Mouse (Mus musculus): ENCODE results near the gene Immp2l. TPM values are rescaled to one million over a fixed set of nuclear protein-coding genes. Genes with fewer than 3 reads are reported as not detected.

Immp2l gene
- polyA plus RNA-seq, 1 experiment from 2014 or later = 2.7 TPM

DNA sequence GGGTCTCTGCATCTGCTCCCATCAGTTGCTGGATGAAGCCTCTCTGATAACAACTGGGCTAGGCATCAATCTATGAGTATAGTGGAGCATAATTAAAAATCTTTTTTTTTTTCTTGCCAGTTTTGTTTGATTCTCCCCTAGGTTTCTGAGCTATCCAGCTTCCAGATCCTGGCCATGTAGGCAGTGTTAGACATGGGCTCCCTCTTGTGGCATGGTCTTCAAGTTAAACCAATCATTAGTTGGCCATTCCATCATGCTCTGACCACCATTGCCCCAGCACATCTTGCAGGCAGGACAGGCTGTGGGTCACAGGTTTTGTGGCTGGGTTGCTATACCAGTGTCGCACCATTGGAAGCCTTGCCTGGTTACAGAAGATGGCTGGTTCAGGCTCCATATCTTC is 656.3 kb downstream of the Immp2l start:
- no peaks in the 10 kb centered on the region for H3K79me2 ChIP-seq (ENCODE audit: inconsistent target)
- 100% methylated on average over 1 of the region's 1 CpGs for WGBS (ENCODE audit: missing documents)
- no peak overlapping the region for H3K4me3 ChIP-seq (ENCODE audit: inconsistent target)
- no peak overlapping the region for H3K27ac ChIP-seq
- no peaks in the 10 kb centered on the region for H3K36me3 ChIP-seq (ENCODE audit: inconsistent target)

DNA sequence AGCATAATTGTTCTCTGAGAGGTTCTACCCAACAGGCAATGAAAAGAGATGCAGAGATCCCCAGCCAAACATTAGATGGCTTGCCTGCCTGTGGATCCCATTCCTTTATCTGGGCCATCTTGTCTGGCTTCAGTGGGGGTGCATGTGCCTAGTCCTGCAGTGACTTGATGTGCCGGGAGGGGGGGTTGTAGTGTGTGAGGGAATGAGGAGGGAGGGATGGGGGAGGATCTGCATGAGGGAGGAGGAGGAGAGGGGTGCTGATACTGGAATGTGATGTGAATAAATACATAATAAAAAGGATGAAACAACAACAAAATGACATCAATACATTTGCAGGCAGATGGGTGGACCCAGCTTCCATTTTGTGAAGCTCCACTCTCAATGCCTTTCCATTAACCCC is 658.3 kb downstream of the Immp2l start:
- no peaks in the 10 kb centered on the region for H3K36me3 ChIP-seq (ENCODE audit: inconsistent target)
- H3K79me2 ChIP-seq (ENCODE audit: inconsistent target) = no peaks in the 10 kb centered on the region
- H3K4me3 ChIP-seq (ENCODE audit: inconsistent target) = no peak overlapping the region
- no peak overlapping the region for H3K27ac ChIP-seq
- WGBS (ENCODE audit: missing documents) = no CpG with 5 or more reads among the region's 1 CpGs

DNA sequence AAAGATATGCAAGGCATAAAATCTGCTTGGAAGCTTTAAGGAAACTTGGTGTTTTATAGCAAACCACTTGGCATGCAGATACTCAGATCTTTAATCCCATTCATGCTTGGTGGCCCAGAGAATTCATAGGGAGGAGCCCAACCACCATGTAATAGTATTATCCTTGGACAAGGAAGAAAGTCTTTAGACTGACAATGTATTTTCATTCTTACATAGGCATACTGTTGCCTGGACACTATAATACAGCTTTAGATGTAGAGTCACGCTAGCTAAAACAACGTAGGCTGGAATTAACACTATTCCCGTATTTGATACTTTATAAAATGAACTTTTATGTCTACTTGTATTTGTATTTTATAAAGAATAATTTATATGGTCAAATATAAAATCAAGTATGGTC is 665.9 kb downstream of the Immp2l start:
- WGBS (ENCODE audit: missing documents) = 84% methylated on average over 3 of the region's 3 CpGs
- Histone ChIP-seq H3K36me3 (ENCODE audit: inconsistent target) (no peaks in the 10 kb centered on the region), H3K27ac (no peak overlapping the region), H3K79me2 (ENCODE audit: inconsistent target) (no peaks in the 10 kb centered on the region), H3K4me3 (ENCODE audit: inconsistent target) (no peak overlapping the region)

DNA sequence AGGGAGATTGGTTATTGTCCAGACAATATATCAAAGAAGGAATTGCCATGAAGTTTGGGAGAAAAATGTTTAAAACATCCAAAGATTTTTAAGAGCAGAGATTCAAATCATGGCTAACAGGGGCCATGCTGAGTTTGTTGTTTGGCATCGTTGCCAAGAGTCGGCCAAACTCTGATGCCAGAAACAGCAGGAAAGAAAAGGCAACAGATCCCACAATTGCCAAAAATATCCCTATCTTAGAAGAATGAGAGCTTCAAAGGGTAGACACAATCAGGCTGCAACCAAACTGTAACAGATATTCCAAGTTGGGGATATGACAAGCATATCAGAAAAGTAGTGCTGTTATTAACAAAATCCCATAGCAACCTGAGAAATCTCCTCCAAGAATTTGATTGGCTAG is 686.7 kb downstream of the Immp2l start:
- 100% methylated on average over 2 of the region's 2 CpGs for WGBS (ENCODE audit: missing documents)

DNA sequence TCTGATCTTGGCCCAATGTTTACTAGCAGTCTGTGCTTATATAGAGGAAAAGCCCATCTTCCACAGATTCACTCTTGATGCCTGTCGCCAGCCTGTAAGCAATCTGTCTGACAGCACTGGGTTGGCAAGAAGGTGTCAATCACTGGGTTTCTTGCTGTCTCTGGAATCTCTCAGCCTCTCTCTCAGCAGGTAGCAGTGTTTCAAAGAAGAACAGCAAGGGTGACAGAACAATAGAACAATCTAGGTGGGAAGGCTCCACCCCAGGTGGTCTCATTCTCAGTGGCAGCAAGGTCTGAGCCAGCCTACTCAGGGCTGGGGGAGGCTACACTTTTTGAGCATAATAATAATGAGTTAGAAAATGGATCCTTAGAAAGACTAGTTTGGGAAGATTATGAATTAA is 693.1 kb downstream of the Immp2l start:
- no peaks in the 10 kb centered on the region for H3K79me2 ChIP-seq (ENCODE audit: inconsistent target)
- H3K4me3 ChIP-seq (ENCODE audit: inconsistent target) = no peak overlapping the region
- WGBS (ENCODE audit: missing documents) = 100% methylated on average over 1 of the region's 1 CpGs

More for the DNA sequence above, 686.7 kb downstream of the Immp2l start:
- Histone ChIP-seq H3K4me3 (ENCODE audit: inconsistent target) (no peak overlapping the region), H3K36me3 (ENCODE audit: inconsistent target) (no peaks in the 10 kb centered on the region), H3K27ac (no peak overlapping the region), H3K79me2 (ENCODE audit: inconsistent target) (no peaks in the 10 kb centered on the region)

DNA sequence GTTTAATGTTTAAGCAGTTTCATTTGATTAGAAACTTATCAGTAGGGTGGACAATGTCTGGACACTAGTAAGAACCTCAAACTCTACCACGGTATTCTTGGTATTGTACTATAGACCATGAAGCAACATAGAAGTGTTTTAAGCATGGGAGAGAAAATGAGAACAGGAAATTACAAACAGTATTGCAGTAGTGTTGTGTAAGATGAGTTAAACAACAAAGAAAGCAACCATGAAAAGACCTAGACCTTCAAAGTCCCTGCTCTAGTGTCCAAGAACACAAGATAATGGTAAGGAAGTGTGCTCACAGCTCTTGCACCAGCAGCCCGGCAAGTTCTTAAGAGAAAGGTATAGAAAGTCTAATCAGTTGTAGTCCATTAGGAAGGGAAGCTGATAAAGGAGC is 700.7 kb downstream of the Immp2l start:
- Histone ChIP-seq H3K4me3 (ENCODE audit: inconsistent target) (no peak overlapping the region), H3K36me3 (ENCODE audit: inconsistent target) (no peaks in the 10 kb centered on the region), H3K27ac (no peak overlapping the region), H3K79me2 (ENCODE audit: inconsistent target) (no peaks in the 10 kb centered on the region)
- WGBS (ENCODE audit: missing documents) = 83% methylated on average over 2 of the region's 2 CpGs

More for the DNA sequence above, 693.1 kb downstream of the Immp2l start:
- Histone ChIP-seq H3K36me3 (ENCODE audit: inconsistent target) (no peaks in the 10 kb centered on the region), H3K27ac (no peak overlapping the region)

DNA sequence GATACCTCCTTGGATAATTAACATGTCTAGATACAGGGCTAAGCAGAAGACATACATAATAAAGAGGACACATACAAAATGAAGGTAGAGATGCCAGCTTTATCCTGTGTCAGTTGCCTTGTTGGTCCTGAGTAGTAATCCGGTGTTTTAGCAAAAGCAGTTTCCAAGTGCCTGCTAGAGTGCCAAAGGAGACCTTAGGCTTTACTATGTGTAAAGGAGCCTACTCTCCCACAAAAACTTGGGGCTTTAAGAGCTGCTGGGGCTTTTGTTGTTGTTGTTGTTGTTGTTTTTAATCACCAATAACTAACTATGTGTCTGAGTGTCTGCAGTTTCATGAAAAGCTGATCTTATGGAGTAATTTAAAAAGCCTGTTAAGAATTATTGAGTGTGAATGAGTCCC is 702.8 kb downstream of the Immp2l start:
- 100% methylated on average over 1 of the region's 1 CpGs for WGBS (ENCODE audit: missing documents)
- Histone ChIP-seq H3K79me2 (ENCODE audit: inconsistent target) (no peaks in the 10 kb centered on the region), H3K4me3 (ENCODE audit: inconsistent target) (no peak overlapping the region), H3K36me3 (ENCODE audit: inconsistent target) (no peaks in the 10 kb centered on the region), H3K27ac (no peak overlapping the region)

DNA sequence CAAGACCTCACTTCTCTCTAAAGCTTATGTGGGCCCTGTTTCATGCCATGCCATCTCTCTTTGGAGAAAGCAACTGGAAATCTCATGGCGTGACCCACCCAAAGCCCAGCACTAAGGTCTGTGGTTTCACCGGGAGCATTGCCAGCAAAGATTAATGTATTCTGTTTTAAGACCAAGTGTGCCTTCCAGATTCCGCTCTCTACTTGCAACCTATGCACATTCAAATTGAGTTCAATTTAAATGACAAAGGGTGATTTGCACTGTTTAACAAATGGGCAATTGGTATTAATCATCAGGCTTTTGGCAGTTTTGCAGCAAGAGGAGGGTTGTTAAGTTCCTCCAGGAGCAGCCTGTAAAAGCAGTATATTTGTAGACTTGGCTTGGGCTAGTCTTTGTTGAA is 703.3 kb downstream of the Immp2l start:
- no peak overlapping the region for H3K4me3 ChIP-seq (ENCODE audit: inconsistent target)
- no peaks in the 10 kb centered on the region for H3K36me3 ChIP-seq (ENCODE audit: inconsistent target)
- H3K27ac ChIP-seq = no peak overlapping the region
- 59% methylated on average over 3 of the region's 3 CpGs for WGBS (ENCODE audit: missing documents)
- H3K79me2 ChIP-seq (ENCODE audit: inconsistent target) = no peaks in the 10 kb centered on the region

DNA sequence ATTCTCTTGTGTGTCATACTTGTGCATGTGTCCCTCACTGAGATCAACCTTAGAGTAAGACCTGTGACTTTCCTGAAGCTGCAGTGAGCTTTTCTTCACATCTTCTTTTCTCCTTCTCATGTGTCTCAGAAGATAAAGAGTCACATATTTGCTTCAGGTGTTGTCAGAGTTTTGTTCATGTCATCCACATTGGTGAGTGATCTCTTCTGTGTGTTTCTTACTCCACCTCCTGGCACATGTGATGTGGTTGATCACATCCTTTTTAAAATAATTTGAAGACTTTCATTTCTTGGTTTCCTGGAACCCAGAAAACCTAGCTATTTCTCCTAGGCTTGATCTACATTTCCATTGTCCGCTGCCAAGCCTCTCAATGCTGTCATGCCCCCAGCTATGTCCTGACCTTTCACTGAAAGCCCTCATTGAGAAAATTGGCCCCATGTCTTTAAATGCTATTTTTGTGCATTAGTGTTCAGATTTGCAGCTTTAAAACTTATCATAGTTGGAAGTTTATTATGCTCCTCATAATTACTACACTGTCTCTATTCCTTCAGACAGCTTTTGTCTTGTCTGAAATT is 704.0 kb downstream of the Immp2l start:
- 75% methylated on average over 1 of the region's 1 CpGs for WGBS (ENCODE audit: missing documents)

DNA sequence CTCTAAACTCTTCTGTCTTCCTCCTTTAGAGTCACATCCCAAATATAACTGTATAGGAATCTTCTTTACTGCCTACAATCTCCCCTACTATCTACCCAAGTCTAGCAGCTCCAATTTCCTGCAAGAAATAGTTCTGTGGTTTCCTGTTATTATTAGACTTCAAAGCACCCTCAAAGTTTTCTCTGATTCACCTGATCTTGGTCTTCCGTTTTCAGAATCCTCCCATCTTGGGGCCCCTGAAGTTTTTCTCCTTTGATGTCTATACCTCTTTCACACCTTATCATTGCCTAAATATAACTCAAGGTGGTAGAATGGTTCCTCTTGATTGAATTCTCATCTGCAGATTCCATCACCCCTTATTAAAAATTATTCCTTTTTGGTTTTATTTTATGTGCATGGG is 704.6 kb downstream of the Immp2l start:
- Histone ChIP-seq H3K79me2 (ENCODE audit: inconsistent target) (no peaks in the 10 kb centered on the region), H3K4me3 (ENCODE audit: inconsistent target) (no peak overlapping the region), H3K27ac (no peak overlapping the region), H3K36me3 (ENCODE audit: inconsistent target) (no peaks in the 10 kb centered on the region)
- WGBS (ENCODE audit: missing documents) = 71% methylated on average over 1 of the region's 1 CpGs

More for the DNA sequence above, 704.0 kb downstream of the Immp2l start:
- Histone ChIP-seq H3K4me3 (ENCODE audit: inconsistent target) (no peak overlapping the region), H3K79me2 (ENCODE audit: inconsistent target) (no peaks in the 10 kb centered on the region), H3K27ac (no peak overlapping the region), H3K36me3 (ENCODE audit: inconsistent target) (no peaks in the 10 kb centered on the region)

DNA sequence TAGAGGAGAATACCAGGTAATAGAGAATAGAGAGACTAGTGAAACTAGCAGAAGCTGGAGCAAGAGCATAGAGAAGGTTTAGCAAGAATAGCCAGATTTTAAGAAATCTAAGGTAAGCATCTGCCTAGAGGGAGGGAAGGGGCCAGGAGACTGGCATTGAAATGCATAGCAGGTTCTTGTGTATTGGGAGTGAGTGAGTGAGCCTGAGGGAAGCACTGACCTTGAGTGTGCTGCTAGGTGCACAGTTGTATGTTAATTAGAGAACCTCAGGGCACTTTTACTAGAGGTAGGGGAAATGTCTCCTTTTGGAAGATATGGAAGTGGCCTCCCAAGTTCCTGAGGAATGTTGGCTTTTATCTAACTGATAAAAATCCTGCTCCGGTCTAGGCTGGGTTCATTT is 705.9 kb downstream of the Immp2l start:
- 85% methylated on average over 1 of the region's 1 CpGs for WGBS (ENCODE audit: missing documents)
- H3K27ac ChIP-seq = no peak overlapping the region
- H3K79me2 ChIP-seq (ENCODE audit: inconsistent target) = no peaks in the 10 kb centered on the region
- H3K36me3 ChIP-seq (ENCODE audit: inconsistent target) = no peaks in the 10 kb centered on the region
- no peak overlapping the region for H3K4me3 ChIP-seq (ENCODE audit: inconsistent target)

DNA sequence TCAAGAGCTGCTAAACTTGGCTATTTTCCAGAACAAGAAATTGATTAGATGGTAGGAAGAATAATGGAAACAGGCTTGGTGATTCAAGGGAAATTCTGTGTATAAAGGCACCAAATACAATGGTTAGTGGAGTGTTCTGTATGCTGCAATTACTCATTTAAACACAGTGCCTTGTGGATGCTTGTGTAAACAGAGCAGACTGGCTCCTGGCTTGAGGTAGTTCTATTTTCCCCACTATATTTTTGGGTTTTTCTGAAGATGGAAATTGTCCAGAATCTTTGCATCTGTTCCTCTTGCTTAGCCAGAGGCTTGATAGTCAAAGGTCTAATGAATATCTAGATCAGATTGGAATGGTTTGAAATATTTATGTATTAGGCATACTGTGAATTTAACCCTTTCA is 709.3 kb downstream of the Immp2l start:
- Histone ChIP-seq H3K79me2 (ENCODE audit: inconsistent target) (no peaks in the 10 kb centered on the region), H3K27ac (no peak overlapping the region), H3K36me3 (ENCODE audit: inconsistent target) (no peaks in the 10 kb centered on the region)

DNA sequence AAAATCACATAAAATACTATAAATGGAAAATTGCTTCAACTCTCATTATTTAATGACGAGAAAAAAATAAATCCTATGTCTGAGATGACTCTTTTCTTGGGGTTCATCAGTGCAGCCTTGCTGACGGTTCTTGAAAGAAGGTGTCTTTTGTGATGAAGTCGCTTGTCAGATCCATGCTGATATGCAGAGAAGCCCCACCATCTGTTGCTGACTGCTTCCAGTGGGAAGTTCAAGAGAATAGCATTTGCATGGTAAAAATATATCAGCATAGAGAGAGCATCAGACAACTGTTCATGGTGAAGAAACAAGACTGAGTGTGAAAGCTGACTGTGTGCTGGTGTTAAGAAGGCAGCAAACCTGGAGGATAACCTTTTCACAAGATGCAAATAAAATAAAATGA is 719.0 kb downstream of the Immp2l start:
- Histone ChIP-seq H3K79me2 (ENCODE audit: inconsistent target) (no peaks in the 10 kb centered on the region), H3K4me3 (ENCODE audit: inconsistent target) (no peak overlapping the region), H3K36me3 (ENCODE audit: inconsistent target) (no peaks in the 10 kb centered on the region), H3K27ac (no peak overlapping the region)
- 87% methylated on average over 3 of the region's 3 CpGs for WGBS (ENCODE audit: missing documents)

More for the DNA sequence above, 709.3 kb downstream of the Immp2l start:
- no peak overlapping the region for H3K4me3 ChIP-seq (ENCODE audit: inconsistent target)

DNA sequence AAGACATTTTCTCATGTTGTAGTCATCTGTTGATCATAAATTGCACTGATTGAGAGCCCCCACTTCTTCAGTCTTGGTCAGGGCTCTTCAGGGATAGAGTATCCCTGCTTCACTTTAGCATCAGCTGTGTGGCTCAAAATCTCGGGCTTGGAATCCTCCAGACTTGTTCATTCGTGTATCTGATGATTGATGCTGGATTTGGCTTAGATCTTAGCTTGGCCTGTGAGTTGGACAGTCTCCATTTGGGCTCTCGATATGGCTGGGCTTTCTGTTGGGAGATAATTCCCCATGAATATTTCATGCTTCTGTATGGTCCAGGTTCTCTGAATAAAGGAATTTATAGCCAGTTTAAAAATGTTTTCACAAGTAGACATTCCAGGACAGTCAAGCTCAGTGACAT is 739.5 kb downstream of the Immp2l start:
- 73% methylated on average over 3 of the region's 3 CpGs for WGBS (ENCODE audit: missing documents)
- Histone ChIP-seq H3K27ac (no peak overlapping the region), H3K36me3 (ENCODE audit: inconsistent target) (no peaks in the 10 kb centered on the region), H3K4me3 (ENCODE audit: inconsistent target) (no peak overlapping the region), H3K79me2 (ENCODE audit: inconsistent target) (no peaks in the 10 kb centered on the region)

DNA sequence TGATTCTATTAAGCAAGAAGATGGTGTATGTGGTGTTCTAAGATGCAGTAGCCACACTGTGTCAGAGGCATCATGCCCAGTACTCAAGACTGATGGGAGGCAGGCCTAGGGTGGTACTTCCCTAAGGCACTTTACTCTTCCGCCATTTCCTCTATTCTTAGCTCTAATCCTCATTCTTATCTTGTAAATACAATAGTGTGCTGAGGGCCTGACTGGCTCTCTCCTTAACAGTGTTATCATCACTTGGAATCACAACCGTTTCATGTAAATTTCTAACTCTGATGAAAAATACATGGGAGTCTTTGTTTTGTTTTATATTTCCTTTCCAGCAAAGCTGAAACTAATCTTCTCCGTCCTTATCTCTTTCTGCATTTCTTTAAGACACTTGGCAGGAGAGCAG is 750.1 kb downstream of the Immp2l start:
- Histone ChIP-seq H3K79me2 (ENCODE audit: inconsistent target) (no peaks in the 10 kb centered on the region), H3K27ac (no peak overlapping the region), H3K36me3 (ENCODE audit: inconsistent target) (no peaks in the 10 kb centered on the region), H3K4me3 (ENCODE audit: inconsistent target) (no peak overlapping the region)
- WGBS (ENCODE audit: missing documents) = 95% methylated on average over 3 of the region's 3 CpGs

DNA sequence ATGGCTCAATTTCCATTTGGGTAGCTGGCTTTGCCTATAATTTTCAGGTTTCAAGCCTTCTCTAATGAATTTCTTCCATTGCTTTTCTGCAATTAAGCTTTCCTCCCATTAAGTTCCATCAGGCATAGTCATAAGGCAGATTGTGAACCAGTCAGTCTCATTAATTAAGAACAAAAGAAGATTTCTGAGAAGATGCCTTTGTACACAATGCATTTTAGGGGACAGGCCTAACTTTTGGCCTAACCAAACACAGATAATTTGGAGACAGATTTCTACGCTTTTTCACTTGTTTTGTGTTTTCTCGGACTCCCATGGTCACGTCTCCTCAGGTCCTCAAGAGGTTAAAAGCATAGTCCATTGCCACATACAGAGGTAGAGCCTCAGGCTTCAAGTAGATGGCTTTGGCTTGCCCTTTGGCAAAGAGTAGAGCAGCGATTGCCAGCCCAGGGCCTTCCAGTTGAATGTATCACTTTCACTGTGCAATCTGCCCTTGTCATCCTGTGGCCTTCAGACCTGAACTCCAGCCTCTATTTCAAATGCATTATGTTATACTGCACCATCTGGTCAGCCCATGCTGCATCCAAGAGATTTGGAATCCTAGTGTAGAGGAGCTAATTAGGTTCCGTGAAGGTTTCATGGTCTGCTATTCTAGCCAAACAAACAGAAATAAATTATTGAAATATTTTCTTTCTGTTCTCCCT is 750.9 kb downstream of the Immp2l start:
- H3K79me2 ChIP-seq (ENCODE audit: inconsistent target) = no peaks in the 10 kb centered on the region
- no peak overlapping the region for H3K27ac ChIP-seq
- WGBS (ENCODE audit: missing documents) = 92% methylated on average over 5 of the region's 5 CpGs

More for the DNA sequence above, 750.9 kb downstream of the Immp2l start:
- no peak overlapping the region for H3K4me3 ChIP-seq (ENCODE audit: inconsistent target)
- H3K36me3 ChIP-seq (ENCODE audit: inconsistent target) = no peaks in the 10 kb centered on the region
